Mouse (Mus musculus) forebrain, embryonic 12.5 days (tissue): ENCODE measurements around the gene Tceal3. TPM values are rescaled to one million over a fixed set of nuclear protein-coding genes. Genes with fewer than 3 reads are reported as not detected.
"Not testable (repeated sequence)": the region's sequence is repeated elsewhere in the genome, so short reads cannot be mapped to it uniquely, and the experiment has no call there.

Source experiments
- ATAC-seq: fragments of 200-750 bp; cut with Nextera tagmentation; 2 replicates; pipeline ENCODE4 v1.8.0; 2017; ENCODE audit warnings: moderate TSS enrichment; ENCODE audit not compliant: low FRiP score
- H3K27ac ChIP-seq: fragments of 300-500 bp; sonication (generic); 2 replicates; pipeline ENCODE4 v1.5.1; 2016; ENCODE audit warnings: mild to moderate bottlenecking
- H3K27me3 ChIP-seq: fragments of 300-500 bp; sonication (generic); 2 replicates; pipeline ENCODE4 v1.6.1; 2016; ENCODE audit warnings: mild to moderate bottlenecking
- H3K36me3 ChIP-seq: fragments of 300-500 bp; sonication (generic); replicated peaks from 2 replicates; pipeline ENCODE4 v1.6.1; 2016; ENCODE audit warnings: mild to moderate bottlenecking
- H3K4me1 ChIP-seq: fragments of 300-500 bp; sonication (generic); 2 replicates; pipeline ENCODE4 v1.6.1; 2016
- H3K4me2 ChIP-seq: fragments of 300-500 bp; sonication (generic); 2 replicates; pipeline ENCODE4 v1.6.1; 2016; ENCODE audit warnings: mild to moderate bottlenecking, moderate library complexity
- H3K4me3 ChIP-seq: fragments of 300-500 bp; sonication (generic); replicated peaks from 2 replicates; pipeline ENCODE4 v1.5.1; 2016; ENCODE audit warnings: mild to moderate bottlenecking
- H3K9ac ChIP-seq: fragments of 300-500 bp; sonication (generic); 2 replicates; pipeline ENCODE4 v1.6.1; 2016; ENCODE audit warnings: mild to moderate bottlenecking
- H3K9me3 ChIP-seq: fragments of 300-500 bp; sonication (generic); 2 replicates; pipeline ENCODE4 v1.6.1; 2016
- WGBS: fragments of 180-500 bp; shearing (Covaris S2); methylation state at CpG from one replicate; pipeline ENCODE4 v1.1.7; 2016; 5-methylcytosine and 5-hydroxymethylcytosine counted together
- polyA plus RNA-seq: library from polyadenylated mRNA; unstranded; fragments of >200 nt; fragmentation: Nextera tagmentation; extraction: Ambion mirVana; gene quantifications from 2 replicates; pipeline ENCODE4 v1.2.1, GENCODE M21; 2016

Tceal3 gene
- polyA plus RNA-seq = 29.2 and 33.4 TPM in 2 replicates

DNA sequence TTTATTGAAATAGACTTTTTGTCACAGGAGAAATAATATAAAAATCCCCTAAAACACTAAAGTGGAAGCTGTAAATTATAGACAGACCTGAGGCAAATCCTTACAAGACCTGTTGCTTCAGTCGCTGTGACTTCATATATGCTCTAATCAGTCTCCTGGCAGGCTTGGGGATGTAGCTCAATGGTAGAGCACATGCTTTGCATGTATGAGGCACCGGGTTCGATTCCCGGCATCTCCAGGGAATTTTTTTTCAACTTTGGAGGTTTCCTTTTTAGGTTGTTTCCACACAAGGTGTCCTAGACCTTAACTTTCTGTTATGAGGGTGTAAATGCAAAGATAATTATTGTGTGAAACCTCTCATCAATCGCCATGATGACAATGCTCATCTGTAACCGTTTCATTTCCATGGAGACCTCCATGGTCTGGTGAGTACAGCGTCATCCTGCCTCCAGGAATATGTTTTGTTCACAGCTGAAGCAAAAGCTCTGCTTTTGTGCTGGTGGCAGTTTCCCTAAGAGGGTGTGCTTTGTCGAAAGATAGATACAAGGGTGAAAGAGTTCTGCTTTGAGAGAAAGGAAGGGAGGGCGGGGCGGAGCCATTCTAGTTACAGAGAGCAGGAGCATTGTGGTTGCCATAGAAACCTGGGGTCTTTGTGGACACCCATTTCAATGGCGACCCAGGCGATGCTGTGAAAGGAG lies at the start of gene Tceal3:
Tceal3 (plus strand) TSS at position 644 of the 698 bp plus-strand sequence.
- Histone ChIP-seq H3K36me3 (no peaks in the 10 kb centered on the region), H3K27me3 (peaks cover 6% of the 10 kb centered on the region; the same call in 1 of the 2 replicates), H3K9me3 (no peaks in the 10 kb centered on the region), H3K4me2 (peak within 1 kb of the TSS; percentile 42), H3K9ac (no peak within 1 kb of the TSS), H3K4me3 (peak within 1 kb of the TSS; percentile 34), H3K4me1 (no peaks in the 10 kb centered on the region), H3K27ac (peak within 1 kb of the TSS; percentile 80)
- peak; percentile 96 for ATAC-seq
- WGBS = 37% methylated on average over 12 of the region's 12 CpGs

DNA sequence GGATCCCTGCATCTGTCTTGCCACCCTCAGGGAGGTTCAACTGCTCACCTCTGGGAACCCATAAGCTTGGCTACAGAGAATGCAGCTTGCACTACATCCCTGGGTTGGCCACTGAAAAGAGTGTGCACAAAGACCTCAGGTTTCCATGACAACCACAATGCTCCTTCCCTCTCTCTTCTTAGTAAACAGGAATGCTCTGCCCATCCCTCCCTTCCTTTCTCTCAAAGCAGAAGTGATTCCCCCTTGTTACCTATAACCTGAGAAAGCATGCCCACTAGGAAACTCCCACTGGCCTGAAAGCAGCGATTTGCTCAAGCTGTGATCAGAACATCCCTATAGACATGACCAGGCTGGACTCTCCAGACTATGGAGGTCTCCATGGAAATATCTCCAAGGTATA lies 46.7 kb upstream of the Tceal3 start, which contains the start of gene Kir3dl2:
Kir3dl2 (minus strand) TSS at position 101 of the 400 bp plus-strand sequence.
- not testable (repeated sequence) for H3K4me1 ChIP-seq, H3K36me3 ChIP-seq, H3K4me3 ChIP-seq, H3K9ac ChIP-seq, ATAC-seq, H3K9me3 ChIP-seq, H3K27me3 ChIP-seq, H3K4me2 ChIP-seq, H3K27ac ChIP-seq
- WGBS = 68% methylated on average over 1 of the region's 1 CpGs

DNA sequence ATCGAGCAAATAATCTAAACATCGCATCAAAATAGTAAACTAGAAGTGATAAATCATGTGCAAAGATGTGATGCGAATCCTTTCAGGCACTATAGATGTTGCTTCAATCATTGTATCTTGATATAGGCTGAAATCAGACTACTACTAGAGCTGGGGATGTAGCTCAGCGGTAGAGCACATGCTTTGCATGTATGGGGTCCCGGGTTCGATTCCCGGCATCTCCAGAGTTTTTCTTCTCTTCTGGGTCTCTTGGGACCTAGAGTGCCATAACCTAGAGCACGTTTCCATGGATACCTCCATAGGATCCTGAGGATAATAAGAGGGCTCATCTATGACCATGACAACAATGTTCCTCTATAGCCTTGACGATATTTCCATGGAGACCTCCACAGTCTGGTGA lies 21.5 kb upstream of the Tceal3 start:
- H3K9me3 ChIP-seq, H3K4me3 ChIP-seq: not testable (repeated sequence)
- 88% methylated on average over 9 of the region's 9 CpGs for WGBS

DNA sequence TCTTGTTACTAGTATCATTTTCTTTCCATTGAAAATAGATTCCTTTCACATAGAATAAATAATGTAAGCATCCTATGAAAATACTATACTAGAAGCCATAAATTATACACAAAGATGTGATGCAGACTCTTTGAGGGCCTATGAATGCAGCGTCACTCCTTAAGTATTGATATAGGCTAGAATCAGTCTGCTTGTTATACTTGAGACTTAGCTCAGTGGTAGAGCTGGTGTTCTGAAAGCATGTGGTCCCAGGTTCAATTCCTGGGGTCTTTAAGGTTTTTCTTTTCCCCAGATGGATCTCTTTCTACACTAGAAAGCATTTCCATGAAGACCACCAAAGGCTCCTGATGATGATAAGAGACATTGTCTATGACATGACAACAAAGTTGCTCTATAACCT lies 6.0 kb upstream of the Tceal3 start:
- no peak overlapping the region for H3K27ac ChIP-seq
- H3K27me3 ChIP-seq = no peaks in the 10 kb centered on the region
- H3K9ac ChIP-seq = no peak overlapping the region
- WGBS = 83% methylated on average over 1 of the region's 1 CpGs
- H3K4me3 ChIP-seq = no peak overlapping the region
- no peak overlapping the region for H3K4me2 ChIP-seq
- H3K4me1 ChIP-seq = no peaks in the 10 kb centered on the region
- no peaks in the 10 kb centered on the region for H3K36me3 ChIP-seq
- ATAC-seq = no peak
- no peaks in the 10 kb centered on the region for H3K9me3 ChIP-seq

More for the DNA sequence above, 21.5 kb upstream of the Tceal3 start:
- H3K27ac ChIP-seq, H3K36me3 ChIP-seq, H3K4me2 ChIP-seq, H3K9ac ChIP-seq, H3K4me1 ChIP-seq, ATAC-seq, H3K27me3 ChIP-seq: not testable (repeated sequence)

DNA sequence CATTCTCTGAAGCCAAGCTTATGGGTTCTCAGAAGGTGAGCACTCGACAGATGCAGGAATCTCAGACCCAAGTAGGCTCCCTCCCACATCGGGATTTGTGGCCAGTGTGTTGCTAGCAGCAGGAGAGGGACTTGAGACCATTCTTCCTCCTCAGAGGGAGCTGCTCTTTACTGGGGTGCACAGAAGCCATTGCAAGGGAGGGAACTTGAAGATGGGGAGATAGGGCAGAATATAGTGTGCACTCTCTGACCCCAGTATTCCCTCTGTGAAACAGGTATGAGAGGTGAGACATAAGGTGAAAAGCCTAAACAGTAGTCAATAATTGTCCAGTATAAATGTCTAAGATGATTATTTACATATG lies 235 bp downstream of the Tceal3 start:
- no peak overlapping the region for H3K9ac ChIP-seq

DNA sequence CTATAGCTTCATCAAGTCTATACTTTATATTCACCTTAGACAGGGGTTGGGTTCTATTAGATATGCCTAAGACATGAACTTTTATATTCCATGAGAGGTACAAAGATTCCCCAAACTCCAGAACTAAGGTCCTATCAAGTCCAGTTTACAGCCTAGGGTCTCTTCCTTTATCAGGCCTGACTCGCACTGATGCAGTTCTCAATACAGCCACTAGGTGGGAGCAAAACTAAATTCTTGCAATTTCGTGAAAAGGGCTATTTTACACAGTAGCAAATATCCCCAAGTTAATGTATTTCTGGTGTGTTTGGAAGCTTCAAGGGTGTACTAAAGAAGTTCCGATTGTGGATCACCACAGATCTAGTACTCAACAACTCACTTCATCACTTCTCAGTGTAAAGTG lies 8.8 kb downstream of the Tceal3 start:
- 17% methylated on average over 3 of the region's 3 CpGs for WGBS
- peak; percentile 17; the same call in 1 of the 2 replicates for ATAC-seq
- Histone ChIP-seq H3K9ac (no peak overlapping the region), H3K27ac (no peak overlapping the region), H3K4me2 (no peak overlapping the region), H3K36me3 (no peaks in the 10 kb centered on the region), H3K4me3 (no peak overlapping the region), H3K9me3 (no peaks in the 10 kb centered on the region), H3K27me3 (no peaks in the 10 kb centered on the region), H3K4me1 (no peaks in the 10 kb centered on the region)

More for the DNA sequence above, 235 bp downstream of the Tceal3 start:
- Histone ChIP-seq H3K9me3 (no peaks in the 10 kb centered on the region), H3K4me2 (peak overlapping the region; percentile 42), H3K4me3 (peak overlapping the region; percentile 34), H3K36me3 (no peaks in the 10 kb centered on the region), H3K27ac (peak overlapping the region; percentile 80), H3K4me1 (no peaks in the 10 kb centered on the region), H3K27me3 (peaks cover 6% of the 10 kb centered on the region; the same call in 1 of the 2 replicates)
- peak; percentile 69; the same call in 1 of the 2 replicates for ATAC-seq
- 18% methylated on average over 2 of the region's 2 CpGs for WGBS

DNA sequence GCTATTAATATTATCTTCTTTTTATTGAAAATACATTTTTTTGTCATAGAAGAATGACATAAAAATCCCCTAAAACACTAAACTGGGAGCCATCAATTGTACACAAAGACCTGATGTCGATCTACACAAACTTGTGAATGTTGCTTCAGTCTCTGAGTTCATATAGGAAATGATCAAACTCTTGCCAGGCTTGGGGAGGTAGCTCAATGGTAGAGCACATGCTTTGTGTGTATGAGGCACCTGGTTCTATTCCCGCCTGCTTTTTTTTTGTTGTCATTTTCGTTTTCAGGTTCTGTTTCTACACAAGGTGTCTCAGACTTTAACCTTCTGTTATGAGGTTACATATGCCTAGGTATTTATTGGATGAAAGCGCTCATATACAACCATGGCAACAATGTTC lies 16.3 kb downstream of the Tceal3 start:
- H3K36me3 ChIP-seq = no peaks in the 10 kb centered on the region
- H3K4me1 ChIP-seq = peaks cover 5% of the 10 kb centered on the region; the same call in 1 of the 2 replicates
- 88% methylated on average over 4 of the region's 4 CpGs for WGBS

DNA sequence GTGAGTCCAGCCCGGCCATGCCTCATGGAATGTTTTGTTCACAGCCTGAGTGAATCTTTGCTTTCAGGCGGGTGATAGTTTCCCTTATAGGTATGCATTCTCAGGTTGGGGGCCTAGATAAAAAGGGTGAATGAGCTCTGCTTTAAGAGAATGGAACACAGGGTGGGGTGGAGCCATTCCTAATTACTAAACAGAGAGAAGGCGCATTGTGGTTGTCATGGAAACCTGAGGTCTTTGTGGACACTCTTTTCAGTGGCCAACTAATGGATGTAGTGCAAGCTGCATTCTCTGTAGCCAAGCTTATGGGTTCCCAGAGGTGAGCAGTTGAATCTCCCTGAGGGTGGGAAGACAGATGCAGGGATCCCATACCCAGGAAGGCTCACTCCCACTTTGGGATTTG lies 16.8 kb downstream of the Tceal3 start:
- H3K4me2 ChIP-seq = no peak overlapping the region
- 40% methylated on average over 3 of the region's 3 CpGs for WGBS
- H3K9me3 ChIP-seq = no peaks in the 10 kb centered on the region
- H3K9ac ChIP-seq = no peak overlapping the region
- peak; percentile 36; the same call in 1 of the 2 replicates for ATAC-seq
- H3K4me3 ChIP-seq = no peak overlapping the region
- H3K4me1 ChIP-seq = peaks cover 5% of the 10 kb centered on the region; the same call in 1 of the 2 replicates
- H3K36me3 ChIP-seq = no peaks in the 10 kb centered on the region
- no peak overlapping the region for H3K27ac ChIP-seq
- 0 out of 2 replicates have a peak, but pooled peaks cover 4% of the 10 kb centered on the region for H3K27me3 ChIP-seq

More for the DNA sequence above, 16.3 kb downstream of the Tceal3 start:
- no peak overlapping the region for H3K4me2 ChIP-seq
- H3K4me3 ChIP-seq = no peak overlapping the region
- H3K9ac ChIP-seq = no peak overlapping the region
- ATAC-seq = no peak
- no peak overlapping the region for H3K27ac ChIP-seq
- 0 out of 2 replicates have a peak, but pooled peaks cover 4% of the 10 kb centered on the region for H3K27me3 ChIP-seq
- no peaks in the 10 kb centered on the region for H3K9me3 ChIP-seq

DNA sequence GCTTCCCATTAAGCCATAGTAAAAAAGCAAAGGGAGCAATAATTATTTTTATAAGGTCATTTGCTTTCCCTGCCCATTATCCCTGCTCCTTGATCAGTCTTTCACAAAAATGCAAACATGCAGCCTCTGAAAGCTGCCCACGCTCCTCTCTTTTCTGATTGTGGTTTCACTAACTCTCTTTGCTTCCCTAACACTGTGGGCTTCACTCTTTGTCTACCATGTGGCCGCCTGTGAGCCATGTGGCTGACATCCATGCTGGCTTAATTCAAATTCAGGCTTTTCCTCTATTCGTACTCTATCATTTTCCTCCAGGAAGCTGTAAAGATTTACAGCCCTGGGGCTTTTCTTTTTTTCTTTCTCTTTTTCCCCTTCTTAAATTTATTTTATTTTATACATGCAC lies 20.7 kb downstream of the Tceal3 start:
- Histone ChIP-seq H3K4me1 (peaks cover 5% of the 10 kb centered on the region; the same call in 1 of the 2 replicates), H3K27ac (no peak overlapping the region), H3K27me3 (0 out of 2 replicates have a peak, but pooled peaks cover 4% of the 10 kb centered on the region), H3K9ac (no peak overlapping the region), H3K4me2 (no peak overlapping the region), H3K4me3 (no peak overlapping the region), H3K9me3 (no peaks in the 10 kb centered on the region), H3K36me3 (no peaks in the 10 kb centered on the region)
- ATAC-seq = no peak
- 59% methylated on average over 3 of the region's 3 CpGs for WGBS

DNA sequence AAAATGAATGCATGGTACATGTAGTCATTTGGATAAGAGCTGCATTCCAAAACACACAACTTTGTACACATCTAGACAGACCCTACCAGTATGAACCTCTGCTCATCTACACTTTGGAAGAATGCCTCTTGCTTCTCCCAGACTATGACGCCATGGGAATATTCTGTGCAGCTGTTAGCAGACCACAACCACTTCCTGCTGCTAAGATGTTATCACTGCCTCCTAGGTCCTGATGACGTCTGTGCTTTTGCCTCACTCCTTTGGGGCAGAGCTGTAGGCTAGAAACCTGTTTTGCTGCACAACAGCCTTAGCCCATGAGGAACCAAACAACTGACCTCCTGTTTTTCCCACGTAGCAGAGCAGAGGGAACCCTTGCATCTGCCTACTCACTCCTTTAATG lies 25.2 kb downstream of the Tceal3 start:
- not testable (repeated sequence) for ATAC-seq, H3K4me3 ChIP-seq
- WGBS = 70% methylated on average over 3 of the region's 3 CpGs

DNA sequence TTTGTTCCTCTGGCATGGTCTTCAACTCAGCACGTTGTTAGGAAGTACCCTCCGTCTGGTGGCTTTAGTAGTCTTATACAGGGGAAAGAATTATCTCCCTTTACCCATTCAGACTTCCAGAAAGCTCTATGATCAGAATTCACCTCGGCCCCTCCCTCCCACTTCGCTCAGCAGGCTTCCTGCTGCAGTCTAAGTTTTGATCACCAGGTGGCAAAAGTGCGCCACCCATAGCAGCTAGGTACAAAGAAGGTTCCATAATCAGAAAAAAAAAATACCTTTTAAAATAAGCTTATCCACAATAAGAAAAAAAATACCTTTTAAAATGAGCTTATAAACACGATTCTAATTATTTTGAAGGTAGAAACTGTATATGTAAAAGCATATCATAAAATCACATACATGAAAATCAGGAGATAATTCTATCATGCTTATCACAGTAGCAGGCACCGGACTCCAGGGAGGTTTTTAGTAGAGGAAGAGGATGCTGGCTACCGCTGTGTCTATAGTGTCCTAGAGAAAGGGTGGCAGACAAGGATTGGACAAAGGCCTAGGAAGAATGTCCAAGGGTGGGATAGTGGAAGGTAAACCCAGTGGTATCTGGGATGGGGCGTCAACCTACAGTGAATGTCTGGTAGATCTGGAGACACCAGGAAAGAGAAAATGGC lies 34.4 kb downstream of the Tceal3 start:
- H3K4me1 ChIP-seq = no peaks in the 10 kb centered on the region
- no peak overlapping the region for H3K4me3 ChIP-seq
- no peak overlapping the region for H3K9ac ChIP-seq
- no peak for ATAC-seq
- H3K4me2 ChIP-seq = no peak overlapping the region
- 50% methylated on average over 9 of the region's 9 CpGs for WGBS
- H3K27ac ChIP-seq = no peak overlapping the region
- no peaks in the 10 kb centered on the region for H3K36me3 ChIP-seq
- H3K9me3 ChIP-seq = no peaks in the 10 kb centered on the region
- H3K27me3 ChIP-seq = no peaks in the 10 kb centered on the region

More for the DNA sequence above, 25.2 kb downstream of the Tceal3 start:
- H3K4me2 ChIP-seq, H3K9me3 ChIP-seq, H3K27ac ChIP-seq, H3K4me1 ChIP-seq, H3K36me3 ChIP-seq, H3K9ac ChIP-seq, H3K27me3 ChIP-seq: not testable (repeated sequence)

DNA sequence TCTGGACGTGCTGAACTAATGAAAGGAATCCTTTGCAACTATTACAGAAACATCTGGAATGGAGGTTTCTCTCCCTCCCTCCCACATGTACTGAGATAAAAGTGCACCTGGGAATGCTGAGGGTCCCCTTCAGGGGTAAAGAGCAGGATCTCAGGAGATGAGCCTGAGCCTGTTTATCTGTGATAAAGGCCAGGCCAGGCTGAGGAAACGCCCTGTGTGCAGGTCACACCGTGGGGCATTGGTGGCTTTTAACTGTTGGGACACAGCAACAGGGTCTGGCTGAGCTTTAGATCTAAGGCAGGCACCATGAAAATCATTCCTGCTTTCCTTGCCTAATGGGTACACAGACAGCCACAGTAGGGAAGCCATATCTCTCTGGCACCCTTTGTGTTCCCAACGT lies 35.3 kb downstream of the Tceal3 start:
- Histone ChIP-seq H3K9ac (no peak overlapping the region), H3K4me2 (no peak overlapping the region), H3K4me3 (no peak overlapping the region), H3K27ac (no peak overlapping the region), H3K4me1 (no peaks in the 10 kb centered on the region), H3K27me3 (no peaks in the 10 kb centered on the region), H3K36me3 (no peaks in the 10 kb centered on the region), H3K9me3 (no peaks in the 10 kb centered on the region)
- no peak for ATAC-seq
- 68% methylated on average over 4 of the region's 4 CpGs for WGBS
